8 mouse cellular contexts compared by ENCODE assay signal in genomic region chr8:72136302-72136978, GRCm38 (mm10). TPM values are rescaled to one million over a fixed set of nuclear protein-coding genes. Genes with fewer than 3 reads are reported as not detected.
A peak's percentile ranks its signal among the peaks of the same experiment; 100 is the strongest.
DNase-seq lines count a peak whose midpoint lies in the region; ATAC-seq and TF ChIP-seq lines count a peak whose summit lies in the region.

No protein-coding gene starts in this region.

- H3K27ac ChIP-seq in lung, embryonic 14.5 days (ENCODE audit: low read depth), result peak overlapping the region; percentile 100
- H3K27ac ChIP-seq in neural tube, embryonic 15.5 days (replicated peaks), result peak overlapping the region; percentile 88

- DNase-seq in right cerebral cortex, adult 18-20 months, result peak; percentile 11
- no peak for DNase-seq in right cerebral cortex, postnatal 36 days (ENCODE audit: low spot score in 2 of 2)
- peak; percentile 90 for DNase-seq in embryo, embryonic 11 days
- DNase-seq in heart, adult 9 months (ENCODE audit: low spot score in 2 of 2), result peak; percentile 89 to 93
- DNase-seq in kidney, adult 8-10 months, result peak; percentile 67 to 76
- DNase-seq in lung, embryonic 14.5 days, result peak; percentile 97
- DNase-seq in thymus, postnatal 0 days (ENCODE audit: low spot score), result peak; percentile 95

- H3K4me3 ChIP-seq in lung, embryonic 14.5 days (ENCODE audit: low read depth, low read length), result peak overlapping the region; percentile 92
- peak overlapping the region; percentile 82 for H3K4me3 ChIP-seq in neural tube, embryonic 15.5 days (replicated peaks)

- TF ChIP-seq CTCF in lung, embryonic 14.5 days (IDR thresholded peaks at IDR 0.05; ENCODE audit: low read depth), result no peak

- H3K36me3 ChIP-seq in lung, embryonic 14.5 days (ENCODE audit: insufficient read depth), result peaks cover 38% of the 10 kb centered on the region
- peaks cover 29% of the 10 kb centered on the region for H3K36me3 ChIP-seq in neural tube, embryonic 15.5 days

- peaks cover 5% of the 10 kb centered on the region; the same call in 1 of the 2 replicates for H3K4me1 ChIP-seq in lung, embryonic 14.5 days (ENCODE audit: insufficient read depth)
- H3K4me1 ChIP-seq in neural tube, embryonic 15.5 days, result peaks cover 19% of the 10 kb centered on the region

- under 1% methylated on average over 18 of the region's 18 CpGs for WGBS in lung, embryonic 14.5 days
- WGBS in neural tube, embryonic 15.5 days, result under 1% methylated on average over 18 of the region's 18 CpGs

- peak overlapping the region; percentile 96 for H3K9ac ChIP-seq in lung, embryonic 14.5 days
- peak overlapping the region; percentile 84 for H3K9ac ChIP-seq in neural tube, embryonic 15.5 days (replicated peaks)

- ATAC-seq in lung, embryonic 14.5 days (ENCODE audit: insufficient read depth), result peak; percentile 78
- peak; percentile 19; the same call in 1 of the 2 replicates for ATAC-seq in neural tube, embryonic 15.5 days (ENCODE audit: low FRiP score)

- H3K4me2 ChIP-seq in lung, embryonic 14.5 days, result peak overlapping the region; percentile 80
- peak overlapping the region; percentile 85 for H3K4me2 ChIP-seq in neural tube, embryonic 15.5 days

- H3K27me3 ChIP-seq in lung, embryonic 14.5 days (ENCODE audit: insufficient read depth, low read length), result no peaks in the 10 kb centered on the region
- no peaks in the 10 kb centered on the region for H3K27me3 ChIP-seq in neural tube, embryonic 15.5 days (replicated peaks)

- H3K9me3 ChIP-seq in lung, embryonic 14.5 days (ENCODE audit: low read depth, low read length), result no peaks in the 10 kb centered on the region
- H3K9me3 ChIP-seq in neural tube, embryonic 15.5 days (replicated peaks), result no peaks in the 10 kb centered on the region

RNA-seq across cellular contexts. Expression of gene Tpm4, which starts 1.7 kb away (rescaled TPM):
- polyA plus RNA-seq in lung, embryonic 14.5 days (2014; fragmentation: Nextera tagmentation; extraction: Ambion mirVana), result 849 and 861 TPM in 2 replicates
- polyA plus RNA-seq in neural tube, embryonic 15.5 days (2015; fragmentation: Nextera tagmentation; extraction: Ambion mirVana), result 156 and 231 TPM in 2 replicates
- 164 and 172 TPM in 2 replicates for polyA plus RNA-seq in thymus, postnatal 0 days (2015; fragmentation: Nextera tagmentation; extraction: Ambion mirVana)

RNA-seq across cellular contexts. Expression of gene Rab8a, which starts 24.6 kb away (rescaled TPM):
- polyA plus RNA-seq in lung, embryonic 14.5 days (2014; fragmentation: Nextera tagmentation; extraction: Ambion mirVana), result 90.0 and 103 TPM in 2 replicates
- polyA plus RNA-seq in neural tube, embryonic 15.5 days (2015; fragmentation: Nextera tagmentation; extraction: Ambion mirVana), result 76.7 and 96.5 TPM in 2 replicates
- 140 and 151 TPM in 2 replicates for polyA plus RNA-seq in thymus, postnatal 0 days (2015; fragmentation: Nextera tagmentation; extraction: Ambion mirVana)

RNA-seq across cellular contexts. Expression of gene Olfr374, which starts 29.6 kb away (rescaled TPM):
- polyA plus RNA-seq in lung, embryonic 14.5 days (2014; fragmentation: Nextera tagmentation; extraction: Ambion mirVana), result 0.01 and 0.04 TPM in 2 replicates
- 0.03 TPM in 2 replicates for polyA plus RNA-seq in neural tube, embryonic 15.5 days (2015; fragmentation: Nextera tagmentation; extraction: Ambion mirVana)
- not detected in 2 replicates for polyA plus RNA-seq in thymus, postnatal 0 days (2015; fragmentation: Nextera tagmentation; extraction: Ambion mirVana)

RNA-seq across cellular contexts. Expression of gene Hsh2d, which starts 53.0 kb away (rescaled TPM):
- 0.30 and 0.51 TPM in 2 replicates for polyA plus RNA-seq in lung, embryonic 14.5 days (2014; fragmentation: Nextera tagmentation; extraction: Ambion mirVana)
- polyA plus RNA-seq in neural tube, embryonic 15.5 days (2015; fragmentation: Nextera tagmentation; extraction: Ambion mirVana), result 0.70 TPM in 1 of 2 replicates, not detected in the other
- 4.9 and 5.6 TPM in 2 replicates for polyA plus RNA-seq in thymus, postnatal 0 days (2015; fragmentation: Nextera tagmentation; extraction: Ambion mirVana)

RNA-seq across cellular contexts. Expression of gene Olfr373, which starts 53.5 kb away (rescaled TPM):
- not detected in 2 replicates for polyA plus RNA-seq in lung, embryonic 14.5 days (2014; fragmentation: Nextera tagmentation; extraction: Ambion mirVana)
- polyA plus RNA-seq in neural tube, embryonic 15.5 days (2015; fragmentation: Nextera tagmentation; extraction: Ambion mirVana), result 0.04 TPM in 1 of 2 replicates, not detected in the other
- polyA plus RNA-seq in thymus, postnatal 0 days (2015; fragmentation: Nextera tagmentation; extraction: Ambion mirVana), result 0.04 and 0.05 TPM in 2 replicates

Comparison
In these comparisons a context has a peak if more than half of its experiments do, and no peak if none do; other contexts are left out.
1. DNase-seq: peak in right cerebral cortex, adult 18-20 months (single experiment), embryo, embryonic 11 days (single experiment), heart, adult 9 months (2 of 2), kidney, adult 8-10 months (2 of 2), lung, embryonic 14.5 days (single experiment) and thymus, postnatal 0 days (single experiment); none in right cerebral cortex, postnatal 36 days (0 of 2).